Mouse (Mus musculus) ES-Bruce4 (cell line): ENCODE measurements at regions not wholly inside any gene's neighbourhood (a gene's known extent, or its start where the extent isn't known, plus 50 kb on each side); places are given as distances from the start of the nearest gene placed in this dataset.

Source experiments
- H3K27ac ChIP-seq: 2 replicates; pipeline ENCODE4 v1.5.1; 2012; ENCODE audit warnings: low read length, inconsistent platforms; ENCODE audit not compliant: insufficient read depth
- H3K27me3 ChIP-seq: 2 replicates; pipeline ENCODE4 v1.6.1; 2012; ENCODE audit warnings: mild to moderate bottlenecking, low read length, inconsistent platforms; ENCODE audit not compliant: control insufficient read depth, poor library complexity, insufficient read depth, severe bottlenecking
- H3K36me3 ChIP-seq: 2 replicates; pipeline ENCODE4 v1.6.1; 2012; ENCODE audit warnings: inconsistent platforms, mild to moderate bottlenecking, low read length, moderate library complexity; ENCODE audit not compliant: control insufficient read depth, poor library complexity, insufficient read depth, severe bottlenecking
- H3K4me1 ChIP-seq: one replicate; pipeline ENCODE4 v1.8.1; 2011; ENCODE audit warnings: low read length; ENCODE audit not compliant: control insufficient read depth, insufficient read depth
- H3K4me3 ChIP-seq: 2 replicates; pipeline ENCODE4 v1.5.1; 2011; ENCODE audit warnings: low read depth, mild to moderate bottlenecking, low read length
- H3K9ac ChIP-seq: 2 replicates; pipeline ENCODE4 v1.6.1; 2012; ENCODE audit warnings: low read depth, mild to moderate bottlenecking, inconsistent platforms; ENCODE audit not compliant: poor library complexity, severe bottlenecking
- H3K9me3 ChIP-seq: replicated peaks from 2 replicates; pipeline ENCODE4 v1.6.1; 2012; ENCODE audit warnings: mild to moderate bottlenecking, low read length, inconsistent platforms; ENCODE audit not compliant: control insufficient read depth, poor library complexity, insufficient read depth, severe bottlenecking
- CTCF ChIP-seq: IDR thresholded peaks from one replicate; pipeline ENCODE4 v1.8.1; 2011; ENCODE audit warnings: low read depth, low read length
- EP300 ChIP-seq: IDR thresholded peaks from 2 replicates; pipeline ENCODE4 v1.6.1; 2011; ENCODE audit warnings: low read depth, low read length; ENCODE audit not compliant: insufficient read depth
- POLR2A ChIP-seq: IDR thresholded peaks from one replicate; pipeline ENCODE4 v1.8.1; 2011; ENCODE audit warnings: low read length; ENCODE audit not compliant: insufficient read depth

DNA sequence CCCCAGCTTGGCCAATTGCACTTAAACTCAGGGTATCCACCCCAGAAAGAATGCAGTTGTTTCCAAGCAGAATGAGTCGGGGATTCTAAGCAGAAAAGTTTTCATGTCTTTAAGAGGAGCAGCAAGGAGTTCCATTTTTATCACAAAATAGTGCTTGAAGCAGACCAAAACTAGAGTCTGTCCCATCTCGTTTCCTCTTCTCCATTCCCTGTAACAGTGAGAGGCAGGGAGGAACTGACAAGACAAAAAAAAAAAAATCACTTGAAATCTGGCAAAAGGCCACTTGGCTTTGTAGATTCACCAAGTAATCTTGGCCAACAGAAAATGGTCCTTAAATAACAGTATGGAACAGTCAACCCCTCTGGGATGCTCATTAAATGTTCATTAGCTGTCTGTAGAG lies 186.8 kb downstream of the Kctd12 start:
- H3K9ac ChIP-seq = no peak overlapping the region
- no peaks in the 10 kb centered on the region for H3K4me1 ChIP-seq
- no peaks in the 10 kb centered on the region for H3K27me3 ChIP-seq
- no peaks in the 10 kb centered on the region for H3K36me3 ChIP-seq
- TF ChIP-seq CTCF = no peak
- no peak for TF ChIP-seq POLR2A
- TF ChIP-seq EP300 = no peak
- H3K4me3 ChIP-seq = no peak overlapping the region
- H3K27ac ChIP-seq = no peak overlapping the region
- no peaks in the 10 kb centered on the region for H3K9me3 ChIP-seq

DNA sequence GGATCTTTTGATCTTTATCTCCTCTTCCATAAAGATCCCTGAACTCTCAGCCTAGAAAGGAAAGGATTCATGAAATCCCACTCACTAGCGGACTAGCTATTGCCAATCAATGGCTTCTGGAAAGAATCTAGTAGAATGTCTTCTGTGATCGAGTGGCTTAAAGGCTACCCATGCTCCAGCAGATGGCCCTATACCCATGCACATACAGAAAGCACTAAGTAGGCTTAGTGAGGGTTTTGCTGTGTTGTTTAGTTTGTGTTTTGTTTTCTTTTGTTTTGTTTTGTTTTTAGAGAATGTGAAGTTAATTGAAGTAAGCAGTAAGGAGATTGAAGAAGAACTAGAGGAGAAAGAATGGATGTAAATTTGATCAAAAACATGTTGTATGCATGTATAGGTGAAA lies 187.5 kb downstream of the Kctd12 start:
- Histone ChIP-seq H3K27ac (no peak overlapping the region), H3K4me3 (no peak overlapping the region), H3K27me3 (no peaks in the 10 kb centered on the region), H3K4me1 (no peaks in the 10 kb centered on the region), H3K36me3 (no peaks in the 10 kb centered on the region), H3K9ac (no peak overlapping the region), H3K9me3 (no peaks in the 10 kb centered on the region)
- TF ChIP-seq CTCF = no peak
- no peak for TF ChIP-seq POLR2A
- TF ChIP-seq EP300 = no peak

DNA sequence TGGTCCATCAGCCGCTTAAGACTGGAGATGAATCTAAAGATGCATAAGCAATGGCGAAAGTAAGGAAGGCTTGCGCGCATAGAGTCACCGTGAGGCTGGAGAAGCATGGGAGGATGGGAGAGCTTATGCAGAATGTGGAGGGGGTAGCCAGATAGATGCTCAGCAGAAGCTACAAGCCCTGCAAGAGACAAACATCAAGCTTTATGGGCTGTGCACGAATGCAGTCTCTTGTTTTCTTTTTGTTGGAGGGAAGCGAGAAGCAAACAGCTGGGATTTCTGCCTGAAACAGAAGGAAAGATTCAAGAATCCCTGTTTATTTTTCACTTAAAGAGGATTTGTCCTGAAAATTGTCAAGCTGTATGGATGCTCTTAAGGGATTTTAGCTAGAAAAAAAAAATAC lies 188.7 kb downstream of the Kctd12 start:
- H3K4me3 ChIP-seq = no peak overlapping the region
- H3K9me3 ChIP-seq = no peaks in the 10 kb centered on the region
- TF ChIP-seq CTCF (no peak), EP300 (no peak), POLR2A (no peak)
- no peaks in the 10 kb centered on the region for H3K4me1 ChIP-seq
- no peaks in the 10 kb centered on the region for H3K36me3 ChIP-seq
- no peak overlapping the region for H3K9ac ChIP-seq
- H3K27ac ChIP-seq = no peak overlapping the region
- H3K27me3 ChIP-seq = no peaks in the 10 kb centered on the region

DNA sequence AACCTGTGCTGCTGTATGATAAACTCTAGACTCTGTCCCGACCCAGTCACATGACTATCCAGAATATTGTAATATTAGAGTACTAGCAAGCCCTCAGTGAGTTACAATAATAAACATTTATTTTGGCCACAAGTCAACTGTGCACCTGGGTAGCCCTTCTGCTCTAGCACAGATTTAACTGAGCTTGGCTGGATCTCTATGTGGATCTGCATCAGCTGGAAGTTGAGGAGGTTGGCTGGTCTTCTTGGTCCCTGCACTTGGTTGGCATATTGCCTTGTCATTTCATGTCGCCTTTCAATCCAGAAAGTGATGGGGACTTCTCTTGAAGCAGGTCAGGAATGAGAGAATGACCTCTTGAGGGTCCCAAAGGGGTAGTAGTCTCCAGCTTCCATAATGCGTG lies 191.5 kb downstream of the Kctd12 start:
- H3K36me3 ChIP-seq = no peaks in the 10 kb centered on the region
- no peaks in the 10 kb centered on the region for H3K9me3 ChIP-seq
- no peaks in the 10 kb centered on the region for H3K27me3 ChIP-seq
- H3K9ac ChIP-seq = no peak overlapping the region
- no peak for TF ChIP-seq CTCF
- TF ChIP-seq POLR2A = no peak
- TF ChIP-seq EP300 = no peak
- H3K4me3 ChIP-seq = no peak overlapping the region
- H3K27ac ChIP-seq = no peak overlapping the region
- no peaks in the 10 kb centered on the region for H3K4me1 ChIP-seq

DNA sequence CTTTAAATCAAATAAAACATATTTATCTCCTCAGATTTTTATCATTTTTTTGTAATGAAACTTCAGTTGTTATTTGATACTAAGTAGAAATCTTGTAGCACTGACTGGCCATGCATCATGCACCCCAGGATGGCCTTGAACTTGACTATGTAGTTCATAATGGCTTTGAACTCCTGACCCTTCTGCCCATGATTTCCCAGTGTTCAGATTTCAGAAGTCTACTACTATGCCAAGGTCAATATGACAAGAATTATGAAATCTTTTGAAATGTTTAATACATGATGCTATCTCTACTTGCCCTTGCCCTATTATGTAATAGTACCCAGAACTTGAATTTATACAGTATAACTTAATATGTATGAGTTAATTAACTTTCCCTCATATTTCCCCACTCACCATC lies 200.2 kb downstream of the Kctd12 start:
- Histone ChIP-seq H3K27ac (no peak overlapping the region), H3K36me3 (no peaks in the 10 kb centered on the region), H3K9ac (no peak overlapping the region), H3K9me3 (no peaks in the 10 kb centered on the region), H3K4me3 (no peak overlapping the region), H3K27me3 (no peaks in the 10 kb centered on the region), H3K4me1 (no peaks in the 10 kb centered on the region)
- no peak for TF ChIP-seq CTCF
- TF ChIP-seq EP300 = no peak
- no peak for TF ChIP-seq POLR2A

DNA sequence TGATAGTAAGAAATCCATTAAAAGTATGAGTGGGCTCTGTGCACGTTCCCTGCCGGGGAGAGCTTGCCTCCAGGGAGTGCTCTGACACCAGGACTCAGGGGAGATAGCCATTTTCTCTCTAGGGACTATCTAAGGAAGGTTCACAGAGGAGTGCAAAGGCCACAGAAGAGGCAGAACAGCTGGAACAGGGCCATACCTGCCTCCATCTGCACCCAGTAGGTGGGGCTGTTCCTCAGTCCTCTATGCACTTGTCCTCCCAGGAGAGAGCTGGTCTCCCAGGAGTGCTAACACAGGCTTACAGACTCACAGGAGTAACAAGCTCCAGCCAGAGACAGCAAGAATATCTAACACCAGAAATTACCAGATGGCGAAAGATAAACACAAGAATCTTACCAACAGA lies 212.7 kb downstream of the Kctd12 start:
- H3K9ac ChIP-seq = no peak overlapping the region
- TF ChIP-seq EP300 = no peak
- TF ChIP-seq POLR2A = no peak
- TF ChIP-seq CTCF = peak; percentile 32
- no peaks in the 10 kb centered on the region for H3K27me3 ChIP-seq
- no peaks in the 10 kb centered on the region for H3K9me3 ChIP-seq
- H3K36me3 ChIP-seq = no peaks in the 10 kb centered on the region
- no peak overlapping the region for H3K4me3 ChIP-seq
- H3K27ac ChIP-seq = no peak overlapping the region
- no peaks in the 10 kb centered on the region for H3K4me1 ChIP-seq
